Mouse (Mus musculus): Measurements from ENCODE around the gene Dpf2.

Gene Dpf2

GRCm38 (mm10) chr19:5913007-5913719 is at the start of gene Dpf2:
Dpf2 (minus strand) TSS chr19:5913010.
- DNase-seq (ENCODE audit: low read depth, low spot score), result peak; percentile 56

DNA sequence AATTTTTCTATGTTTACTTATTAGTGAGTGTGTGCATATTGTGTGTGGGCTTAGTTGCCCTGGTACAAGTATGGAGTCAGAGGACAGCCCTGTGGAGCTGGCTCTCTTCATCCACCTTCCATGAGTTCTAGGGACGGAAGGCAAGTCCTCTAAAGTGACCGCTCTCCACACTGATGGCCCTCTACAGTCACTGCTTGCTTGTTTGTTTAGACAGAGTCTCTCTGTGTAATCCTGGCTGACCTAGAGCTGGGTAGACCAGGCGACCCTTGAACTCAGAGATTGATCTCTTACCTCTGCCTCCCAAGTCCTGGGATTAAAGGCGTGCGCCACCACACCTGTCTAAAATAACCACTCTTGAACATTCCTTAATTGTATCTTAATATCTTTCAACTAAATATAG is 44.6 kb upstream of the Dpf2 start:
- DNase-seq (ENCODE audit: low read depth, low spot score), result no peak

DNA sequence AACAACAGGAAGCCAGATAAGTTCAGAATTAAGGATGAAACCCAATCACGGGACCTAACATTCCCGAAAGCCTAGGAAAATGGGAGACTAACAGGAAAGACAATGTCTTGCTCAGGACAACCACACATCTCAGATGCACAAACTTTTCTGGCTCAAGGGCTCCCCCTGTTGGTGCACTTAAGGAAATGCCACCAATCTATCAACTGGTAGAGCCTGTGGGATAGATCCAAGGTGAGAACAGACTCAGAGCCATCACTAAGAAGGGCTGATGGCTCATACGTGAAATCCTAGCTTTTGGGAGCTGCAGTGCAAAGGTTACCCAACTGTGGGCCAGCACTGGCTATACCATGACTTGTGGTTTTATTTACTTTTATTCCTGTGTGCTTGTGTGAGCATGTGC is 43.9 kb upstream of the Dpf2 start:
- peak; percentile 98 for DNase-seq (ENCODE audit: low read depth, low spot score)

DNA sequence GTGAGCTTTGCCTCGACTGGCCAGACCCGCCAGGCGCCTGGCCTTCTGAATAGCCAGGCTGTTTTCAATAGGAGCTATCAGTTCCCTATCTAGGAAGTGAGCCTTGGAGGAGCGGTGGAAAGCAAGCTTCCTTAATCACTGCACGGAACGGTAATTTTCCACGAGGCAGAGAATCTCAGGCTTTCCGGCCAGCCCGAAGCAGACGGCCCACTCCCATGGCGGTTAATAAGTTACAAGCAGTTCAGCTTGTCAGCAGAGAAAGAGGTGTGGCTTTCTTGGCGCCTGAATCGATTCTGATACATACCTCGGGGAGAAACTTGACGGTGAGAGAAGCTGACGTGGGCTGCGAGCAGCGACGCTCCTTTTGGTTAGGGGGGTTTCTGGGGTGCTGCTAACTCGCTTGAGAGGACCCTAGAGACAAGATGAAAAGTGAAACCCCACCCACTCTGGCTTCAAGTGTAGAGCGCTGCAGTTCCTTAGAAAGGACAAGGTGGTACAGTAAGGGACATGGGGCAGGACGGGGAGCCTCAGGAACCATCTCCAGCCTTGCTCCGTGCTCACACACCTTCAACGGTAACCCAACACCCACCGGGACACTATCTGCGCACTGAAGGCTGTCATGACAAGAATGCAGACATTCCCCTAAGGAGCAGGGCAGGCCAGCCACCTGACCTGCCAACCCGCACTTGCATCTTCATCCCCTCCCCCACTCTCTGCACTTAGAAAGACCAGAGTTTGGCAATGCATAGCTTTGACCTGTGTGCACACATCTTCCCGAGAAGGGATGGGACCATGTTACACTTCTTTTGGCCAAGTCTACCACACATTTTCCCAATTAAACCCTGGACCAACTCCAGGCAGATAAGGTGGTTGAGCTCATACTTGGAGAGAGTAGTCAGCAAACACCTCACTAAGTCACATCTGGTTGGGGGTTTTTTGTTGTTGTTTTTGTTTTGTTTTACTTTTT is 43.2 kb upstream of the Dpf2 start:
- DNase-seq (ENCODE audit: low read depth, low spot score), result peak; percentile 97

GRCm38 (mm10) chr19:5954936-5955335 is 42.1 kb upstream of the Dpf2 start:
- DNase-seq (ENCODE audit: low read depth, low spot score), result no peak

- DNase-seq (ENCODE audit: low read depth, low spot score), result peak; percentile 42
These were observed 41.4 kb upstream of the Dpf2 start for GRCm38 (mm10) chr19:5954031-5954710.

DNA sequence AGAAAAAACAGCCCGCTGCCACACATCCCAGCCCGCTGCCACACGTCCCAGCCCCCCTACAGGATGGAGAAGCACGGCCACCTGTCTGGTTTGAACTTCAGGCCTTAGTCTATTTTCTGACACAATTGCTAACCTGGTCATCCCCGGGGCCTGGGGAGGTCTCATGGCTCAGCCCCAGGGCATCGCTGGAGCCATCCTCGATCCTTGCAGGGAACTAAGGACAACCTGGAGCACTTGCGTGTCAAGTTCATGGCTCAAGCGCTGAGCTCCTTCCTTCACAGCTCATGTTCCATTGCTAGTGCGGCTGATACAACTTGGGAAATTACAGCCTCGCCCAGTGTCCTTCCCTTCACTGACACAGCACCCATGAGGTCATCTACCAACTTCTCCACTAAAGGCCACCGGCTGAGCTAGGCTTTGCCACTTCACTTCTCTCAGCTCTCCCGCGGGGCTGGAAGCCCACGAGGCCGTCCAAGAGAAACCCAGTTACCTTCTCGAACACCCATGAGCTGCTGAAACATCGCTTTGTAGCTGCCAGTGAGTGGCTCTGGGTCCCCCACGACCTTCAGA is 40.5 kb upstream of the Dpf2 start:
- no peak for DNase-seq (ENCODE audit: low read depth, low spot score)

GRCm38 (mm10) chr19:5952071-5952691 is 39.4 kb upstream of the Dpf2 start:
- no peak for DNase-seq (ENCODE audit: low read depth, low spot score)

- no peak for DNase-seq (ENCODE audit: low read depth, low spot score)
These were observed 38.8 kb upstream of the Dpf2 start for GRCm38 (mm10) chr19:5951631-5952030.

DNA sequence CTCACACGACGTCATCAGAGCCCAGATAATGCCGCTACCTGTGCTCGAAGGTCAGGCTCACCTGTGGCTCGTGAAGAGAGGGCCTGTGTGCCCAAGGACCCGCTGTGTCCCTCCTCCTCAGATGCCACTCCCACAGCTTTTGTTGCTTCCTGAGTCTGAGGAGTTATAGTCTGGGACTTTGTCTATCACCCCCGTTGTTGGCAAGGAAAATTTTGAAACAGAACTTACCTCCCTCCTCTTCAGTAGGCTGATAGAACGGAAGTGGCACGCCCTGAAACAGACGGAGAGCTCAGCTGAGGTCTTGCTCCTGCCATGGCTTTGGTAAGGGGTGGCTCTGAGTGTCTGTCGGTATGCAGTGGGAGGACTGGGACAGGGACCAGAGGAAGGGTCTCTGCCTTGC is 37.4 kb upstream of the Dpf2 start:
- no peak for DNase-seq (ENCODE audit: low read depth, low spot score)

GRCm38 (mm10) chr19:5945891-5946290 is 33.1 kb upstream of the Dpf2 start:
- no peak for DNase-seq (ENCODE audit: low read depth, low spot score)

DNA sequence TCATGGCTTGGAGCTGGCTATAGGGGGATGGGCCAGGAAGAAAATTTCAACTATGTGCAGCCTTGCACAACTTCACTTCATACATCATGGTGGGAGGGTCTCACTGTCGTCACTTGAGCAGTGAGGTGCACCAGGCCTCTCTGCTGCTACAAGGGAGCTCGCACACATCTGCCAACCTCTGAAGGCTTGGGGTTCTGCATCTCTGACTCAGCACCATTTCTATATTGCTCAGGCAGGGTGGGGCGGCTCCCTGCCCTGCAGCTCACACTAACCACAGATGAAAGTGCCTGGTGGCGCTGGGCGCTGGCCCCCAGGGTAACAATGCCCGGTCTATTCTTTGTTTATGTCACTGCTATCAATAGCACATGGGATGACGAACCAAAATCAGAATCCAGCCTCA is 32.2 kb upstream of the Dpf2 start:
- DNase-seq (ENCODE audit: low read depth, low spot score), result peak; percentile 99

DNA sequence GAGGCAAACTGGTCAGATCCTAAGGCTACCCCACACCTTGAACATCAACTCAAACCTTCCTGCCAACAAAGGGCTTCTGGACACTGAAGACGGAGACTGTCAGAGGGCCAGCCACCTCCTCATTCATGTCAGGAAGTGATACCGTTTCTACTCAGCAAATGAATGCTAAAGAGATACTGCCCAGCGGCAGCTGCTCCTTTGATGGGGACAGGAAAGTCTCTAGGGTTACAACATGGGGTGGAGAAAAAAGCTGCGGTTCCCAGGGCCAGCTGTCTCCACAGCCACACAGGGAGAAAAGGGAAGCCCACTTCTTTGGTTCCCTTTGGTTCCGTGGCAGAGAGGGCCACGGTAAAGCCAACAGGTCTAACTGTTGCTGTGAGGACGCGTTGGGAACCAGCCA is 31.3 kb upstream of the Dpf2 start:
- no peak for DNase-seq (ENCODE audit: low read depth, low spot score)

DNA sequence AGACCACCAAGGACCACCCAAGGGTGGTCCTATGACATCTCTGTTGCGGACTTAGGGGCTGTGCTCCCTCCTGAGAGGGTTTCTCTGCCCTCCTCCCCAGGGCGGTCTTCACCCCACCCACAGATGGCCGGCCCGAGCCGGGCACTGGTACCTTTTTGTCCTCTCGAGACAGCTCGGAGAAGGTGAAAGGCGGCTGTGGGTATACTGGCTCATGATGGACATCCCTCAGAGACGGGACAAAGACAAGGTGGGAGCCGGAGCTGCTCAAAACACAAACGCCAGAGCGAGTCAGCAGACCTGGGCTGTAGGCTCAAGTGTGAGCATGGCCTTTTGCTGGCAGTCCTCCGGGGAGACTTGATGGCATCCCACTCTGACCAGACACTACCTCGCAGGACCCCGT is 30.6 kb upstream of the Dpf2 start:
- no peak for DNase-seq (ENCODE audit: low read depth, low spot score)

- DNase-seq (ENCODE audit: low read depth, low spot score), result no peak
These were observed 29.8 kb upstream of the Dpf2 start for GRCm38 (mm10) chr19:5942581-5942980.

DNA sequence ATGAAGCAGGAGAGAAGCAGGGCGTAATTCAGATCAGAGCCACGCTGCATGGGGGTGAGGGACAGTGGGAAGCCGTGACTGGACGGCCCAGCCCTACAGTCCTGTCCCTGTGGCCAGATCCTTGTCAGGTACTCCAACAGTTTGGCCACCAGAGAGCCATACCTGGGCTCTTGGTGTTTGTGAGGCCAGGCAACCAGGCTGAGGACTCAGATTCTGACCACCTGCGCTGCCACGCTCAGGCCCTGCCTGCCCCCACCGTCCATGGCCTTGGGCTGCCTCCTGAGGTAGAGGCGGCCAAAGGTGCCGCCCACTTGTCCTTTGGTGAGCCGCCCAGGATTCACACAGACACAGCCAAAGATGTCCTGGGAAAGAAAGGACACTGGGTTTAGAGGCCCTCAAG is 27.8 kb upstream of the Dpf2 start:
- DNase-seq (ENCODE audit: low read depth, low spot score), result no peak

- peak; percentile 100 for DNase-seq (ENCODE audit: low read depth, low spot score)
These were observed 27.4 kb upstream of the Dpf2 start for GRCm38 (mm10) chr19:5940173-5940572.

GRCm38 (mm10) chr19:5939715-5940114 is 26.9 kb upstream of the Dpf2 start:
- DNase-seq (ENCODE audit: low read depth, low spot score), result no peak

GRCm38 (mm10) chr19:5938516-5938915 is 25.7 kb upstream of the Dpf2 start:
- no peak for DNase-seq (ENCODE audit: low read depth, low spot score)

- DNase-seq (ENCODE audit: low read depth, low spot score), result no peak
These were observed 25.1 kb upstream of the Dpf2 start for GRCm38 (mm10) chr19:5937836-5938406.
